22 mouse cellular contexts compared by ENCODE assay signal in the genomic region with DNA sequence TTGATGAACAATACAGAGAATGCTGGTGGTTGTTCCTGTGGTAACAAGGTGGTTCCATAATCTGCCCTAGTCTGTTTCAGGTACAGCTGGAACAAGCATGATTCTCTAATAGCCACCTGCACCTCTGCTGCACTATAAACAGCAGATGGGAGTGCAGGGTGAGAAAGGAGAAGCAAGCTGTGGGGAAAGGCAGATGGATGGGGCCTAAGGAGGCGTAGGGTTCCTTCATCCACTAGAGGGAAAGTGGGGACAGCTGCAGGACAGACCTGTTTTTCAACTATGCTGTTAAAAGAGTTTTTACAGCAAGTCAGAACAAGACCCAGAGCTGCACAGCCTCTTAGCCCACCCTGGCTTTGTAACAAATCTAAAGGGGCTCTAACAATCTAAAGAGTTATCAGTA.
A peak's percentile ranks its signal among the peaks of the same experiment; 100 is the strongest.
DNase-seq lines count a peak whose midpoint lies in the region; ATAC-seq and TF ChIP-seq lines count a peak whose summit lies in the region.
"Had no signal": no experiment of that assay in that cellular context is flagged by ENCODE, and none has a peak within 500 bp of the region (broad histone marks: within the 10 kb centered on the region; RNA-seq: fewer than 3 reads in every experiment).

No protein-coding gene starts in this region.

- no peak for TF ChIP-seq EP300 in ES-Bruce4 (IDR thresholded peaks at IDR 0.05; ENCODE audit: insufficient read depth, low read depth, low read length)

- H3K36me3 ChIP-seq in forebrain, embryonic 12.5 days (replicated peaks) = peaks cover 72% of the 10 kb centered on the region
- peaks cover 44% of the 10 kb centered on the region for H3K36me3 ChIP-seq in forebrain, postnatal 0 days (ENCODE audit: insufficient read depth)
- peaks cover 17% of the 10 kb centered on the region for H3K36me3 ChIP-seq in ES-Bruce4 (ENCODE audit: control insufficient read depth, insufficient read depth, low read length, poor library complexity, severe bottlenecking)
- peaks cover 73% of the 10 kb centered on the region for H3K36me3 ChIP-seq in embryonic facial prominence, embryonic 13.5 days
- peaks cover 65% of the 10 kb centered on the region for H3K36me3 ChIP-seq in limb, embryonic 15.5 days

- no peak for DNase-seq in forebrain, postnatal 0 days
- DNase-seq in ovary, postnatal 36 days (ENCODE audit: low spot score) = no peak
- DNase-seq in retina, postnatal 1 day = no peak
- DNase-seq: adrenal gland, postnatal 25 days; cerebellum, adult 18-20 months; cerebellum, postnatal 36 days; heart, adult 18-20 months; heart, postnatal 36 days; kidney, adult 2 months; kidney, postnatal 14 days; thymus, postnatal 36 days had no signal

- TF ChIP-seq CTCF in forebrain, postnatal 0 days (IDR thresholded peaks at IDR 0.05; ENCODE audit: low read depth) = no peak
- TF ChIP-seq CTCF in ES-Bruce4 (IDR thresholded peaks at IDR 0.05; ENCODE audit: low read depth, low read length) = no peak

- 0 out of 2 replicates have a peak overlapping the region, but pooled peaks have one; percentile 8 for H3K27ac ChIP-seq in forebrain, embryonic 12.5 days
- H3K27ac ChIP-seq in forebrain, postnatal 0 days (ENCODE audit: low read depth, low read length) = no peak overlapping the region
- peak overlapping the region; percentile 7; the same call in 1 of the 2 replicates for H3K27ac ChIP-seq in ES-Bruce4 (ENCODE audit: insufficient read depth, low read length)
- H3K27ac ChIP-seq in embryonic facial prominence, embryonic 13.5 days = peak overlapping the region; percentile 75
- H3K27ac ChIP-seq in limb, embryonic 15.5 days = peak overlapping the region; percentile 50; the same call in 1 of the 2 replicates
- H3K27ac ChIP-seq: forebrain, embryonic 10.5 days; heart, embryonic 13.5 days; layer of hippocampus, adult 2 months had no signal

- H3K9ac ChIP-seq in forebrain, embryonic 12.5 days = no peak overlapping the region
- no peak overlapping the region for H3K9ac ChIP-seq in forebrain, postnatal 0 days
- H3K9ac ChIP-seq in ES-Bruce4 (ENCODE audit: low read depth, poor library complexity, severe bottlenecking) = no peak overlapping the region
- H3K9ac ChIP-seq in embryonic facial prominence, embryonic 13.5 days = no peak overlapping the region
- no peak overlapping the region for H3K9ac ChIP-seq in limb, embryonic 15.5 days
- H3K9ac ChIP-seq: heart, embryonic 13.5 days had no signal

- no peak for ATAC-seq in forebrain, embryonic 12.5 days (ENCODE audit: low FRiP score)
- ATAC-seq in forebrain, postnatal 0 days = no peak
- ATAC-seq in embryonic facial prominence, embryonic 13.5 days (ENCODE audit: insufficient number of reproducible peaks, insufficient read depth, low FRiP score, low TSS enrichment, low read depth) = peak; percentile 74; the same call in 1 of the 2 replicates
- ATAC-seq in limb, embryonic 15.5 days (ENCODE audit: insufficient number of reproducible peaks, low FRiP score, low TSS enrichment, low read depth) = no peak
- ATAC-seq: CD4-positive, CD25-positive, alpha-beta regulatory T cell, adult 4 months; lung, postnatal 0 days had no signal

- H3K4me3 ChIP-seq in forebrain, embryonic 12.5 days (replicated peaks) = no peak overlapping the region
- H3K4me3 ChIP-seq in forebrain, postnatal 0 days (ENCODE audit: low read depth, low read length) = no peak overlapping the region
- no peak overlapping the region for H3K4me3 ChIP-seq in ES-Bruce4 (ENCODE audit: low read depth, low read length)
- no peak overlapping the region for H3K4me3 ChIP-seq in embryonic facial prominence, embryonic 13.5 days
- H3K4me3 ChIP-seq in limb, embryonic 15.5 days = no peak overlapping the region
- H3K4me3 ChIP-seq: forebrain, embryonic 10.5 days; heart, embryonic 13.5 days; layer of hippocampus, adult 2 months had no signal

- no peak for TF ChIP-seq POLR2A in ES-Bruce4 (IDR thresholded peaks at IDR 0.05; ENCODE audit: insufficient read depth, low read length)

- H3K4me1 ChIP-seq in forebrain, embryonic 12.5 days = no peaks in the 10 kb centered on the region; the same call in 1 of the 2 replicates
- no peaks in the 10 kb centered on the region for H3K4me1 ChIP-seq in forebrain, postnatal 0 days (ENCODE audit: insufficient read depth)
- no peaks in the 10 kb centered on the region for H3K4me1 ChIP-seq in ES-Bruce4 (ENCODE audit: control insufficient read depth, insufficient read depth, low read length)
- peaks cover 6% of the 10 kb centered on the region for H3K4me1 ChIP-seq in embryonic facial prominence, embryonic 13.5 days
- no peaks in the 10 kb centered on the region for H3K4me1 ChIP-seq in limb, embryonic 15.5 days
- H3K4me1 ChIP-seq: forebrain, embryonic 10.5 days had no signal

- no peaks in the 10 kb centered on the region for H3K27me3 ChIP-seq in forebrain, embryonic 12.5 days
- H3K27me3 ChIP-seq in forebrain, postnatal 0 days (ENCODE audit: insufficient read depth, low read length) = no peaks in the 10 kb centered on the region
- no peaks in the 10 kb centered on the region for H3K27me3 ChIP-seq in ES-Bruce4 (ENCODE audit: control insufficient read depth, insufficient read depth, low read length, poor library complexity, severe bottlenecking)
- H3K27me3 ChIP-seq in embryonic facial prominence, embryonic 13.5 days = no peaks in the 10 kb centered on the region
- H3K27me3 ChIP-seq in limb, embryonic 15.5 days = no peaks in the 10 kb centered on the region
- H3K27me3 ChIP-seq: heart, embryonic 13.5 days had no signal

- WGBS in forebrain, embryonic 12.5 days = 85% methylated on average over 1 of the region's 1 CpGs
- WGBS in forebrain, postnatal 0 days = 68% methylated on average over 1 of the region's 1 CpGs
- 61% methylated on average over 1 of the region's 1 CpGs for WGBS in embryonic facial prominence, embryonic 13.5 days
- 69% methylated on average over 1 of the region's 1 CpGs for WGBS in limb, embryonic 15.5 days

- no peaks in the 10 kb centered on the region for H3K9me3 ChIP-seq in forebrain, embryonic 12.5 days
- H3K9me3 ChIP-seq in forebrain, postnatal 0 days (ENCODE audit: low read length) = no peaks in the 10 kb centered on the region
- no peaks in the 10 kb centered on the region for H3K9me3 ChIP-seq in ES-Bruce4 (replicated peaks; ENCODE audit: control insufficient read depth, insufficient read depth, low read length, poor library complexity, severe bottlenecking)
- no peaks in the 10 kb centered on the region for H3K9me3 ChIP-seq in embryonic facial prominence, embryonic 13.5 days
- no peaks in the 10 kb centered on the region for H3K9me3 ChIP-seq in limb, embryonic 15.5 days
- H3K9me3 ChIP-seq: forebrain, embryonic 10.5 days; G1E; heart, embryonic 13.5 days had no signal

- no peak overlapping the region for H3K4me2 ChIP-seq in forebrain, embryonic 12.5 days
- H3K4me2 ChIP-seq in forebrain, postnatal 0 days (ENCODE audit: low read depth) = no peak overlapping the region
- 0 out of 2 replicates have a peak overlapping the region, but pooled peaks have one; percentile 5 for H3K4me2 ChIP-seq in embryonic facial prominence, embryonic 13.5 days
- no peak overlapping the region for H3K4me2 ChIP-seq in limb, embryonic 15.5 days
- H3K4me2 ChIP-seq: heart, embryonic 13.5 days; midbrain, embryonic 11.5 days had no signal
